Mouse (Mus musculus): ENCODE data around the gene 1190002N15Rik. TPM values are rescaled to one million over a fixed set of nuclear protein-coding genes. Genes with fewer than 3 reads are reported as not detected.

Gene 1190002N15Rik
- total RNA-seq, 2 experiments from 2014 or later: 35.6 to 46.1 TPM

DNA sequence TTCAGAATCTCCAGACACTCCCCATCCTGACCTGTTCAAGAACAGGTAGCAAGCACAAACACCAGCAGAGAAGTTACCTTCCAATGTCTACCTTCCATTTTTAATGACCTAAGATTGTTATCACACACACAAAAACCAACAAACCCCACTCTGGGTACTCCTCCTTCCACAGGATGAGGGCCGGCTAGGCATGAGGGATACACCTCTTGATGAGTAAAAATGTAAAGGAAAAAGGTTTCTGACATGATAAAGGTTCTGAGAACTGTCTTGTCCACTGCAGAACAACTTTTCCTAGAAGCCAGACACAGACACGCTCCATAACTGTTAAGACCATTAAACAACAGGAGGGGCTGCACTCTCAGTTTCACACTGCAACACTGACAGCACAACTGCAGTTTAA, 3.7 kb downstream of the 1190002N15Rik start:
- intact Hi-C loops (cut with DNase I): no loop called here
- no peak for DNase-seq (ENCODE audit: low spot score in 2 of 2)

DNA sequence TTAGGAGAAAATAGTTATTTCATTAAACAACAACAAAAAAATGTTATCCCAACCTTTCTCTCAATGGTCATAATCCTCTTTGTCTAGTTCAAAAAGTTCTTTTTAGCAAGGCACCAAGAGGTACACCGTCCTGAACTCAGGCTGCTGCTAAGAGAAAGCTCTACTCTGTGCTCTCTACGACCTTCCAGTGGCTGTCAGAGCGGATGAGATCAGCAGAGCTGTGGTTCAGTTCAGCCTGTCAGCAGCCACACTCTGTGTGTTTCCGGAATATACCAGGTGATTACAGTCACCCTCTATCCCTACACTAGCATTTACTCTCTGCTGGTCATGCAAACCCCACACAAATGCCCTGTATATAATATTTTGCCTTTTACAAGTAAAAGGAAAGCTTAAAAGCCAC, 4.2 kb downstream of the 1190002N15Rik start:
- intact Hi-C loops (cut with DNase I): no loop called here
- DNase-seq (ENCODE audit: low spot score in 2 of 2): no peak

DNA sequence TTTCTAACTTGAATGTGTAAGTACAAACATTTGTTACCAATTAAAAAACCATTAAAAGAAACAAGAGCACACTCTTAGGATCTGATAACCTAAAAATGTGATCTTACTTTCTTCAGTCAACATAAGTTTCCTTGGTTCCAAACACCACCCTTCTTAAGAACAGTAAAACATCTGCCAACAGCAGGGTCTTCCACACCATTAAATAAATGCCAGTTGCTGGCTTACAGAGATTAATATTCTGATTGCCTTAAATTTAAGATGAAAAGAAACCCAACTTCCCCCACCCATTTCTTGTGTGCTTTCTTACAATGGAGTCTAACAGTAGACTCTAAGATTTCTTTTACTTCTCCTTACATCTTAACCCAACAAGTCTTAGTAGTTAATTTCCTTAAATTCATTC, 7.9 kb downstream of the 1190002N15Rik start:
- intact Hi-C loops (cut with DNase I): no loop called here
- no peak for DNase-seq (ENCODE audit: low spot score in 2 of 2)

DNA sequence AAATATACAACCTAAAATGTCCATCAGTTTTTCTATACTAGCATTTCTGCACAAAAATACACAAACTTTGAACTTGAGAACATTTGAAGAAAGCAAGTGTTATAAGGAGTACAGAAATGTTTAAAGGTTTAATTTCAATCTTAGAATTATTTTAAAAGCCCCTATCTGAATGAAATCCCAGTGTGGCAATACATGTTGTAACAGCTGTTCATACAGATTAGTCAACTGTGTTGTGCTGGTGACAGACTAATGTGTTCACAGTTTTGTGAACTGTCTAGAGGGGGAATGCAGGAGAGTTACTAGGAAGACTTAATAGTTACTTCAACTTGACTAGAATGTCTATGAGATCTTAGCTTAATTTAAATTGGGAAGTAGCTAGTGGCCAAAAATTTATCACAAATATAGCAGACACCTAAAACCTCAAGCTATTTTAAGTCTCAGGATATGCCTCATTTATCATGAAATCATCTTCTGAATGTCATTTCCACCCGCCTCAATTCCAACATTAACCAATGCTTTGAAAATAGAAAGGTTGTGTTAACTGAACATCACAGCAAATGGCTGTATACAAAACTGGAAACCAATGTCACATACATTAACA, 8.6 kb downstream of the 1190002N15Rik start:
- intact Hi-C loops (cut with DNase I): no loop called here
- DNase-seq (ENCODE audit: low spot score in 2 of 2): no peak

DNA sequence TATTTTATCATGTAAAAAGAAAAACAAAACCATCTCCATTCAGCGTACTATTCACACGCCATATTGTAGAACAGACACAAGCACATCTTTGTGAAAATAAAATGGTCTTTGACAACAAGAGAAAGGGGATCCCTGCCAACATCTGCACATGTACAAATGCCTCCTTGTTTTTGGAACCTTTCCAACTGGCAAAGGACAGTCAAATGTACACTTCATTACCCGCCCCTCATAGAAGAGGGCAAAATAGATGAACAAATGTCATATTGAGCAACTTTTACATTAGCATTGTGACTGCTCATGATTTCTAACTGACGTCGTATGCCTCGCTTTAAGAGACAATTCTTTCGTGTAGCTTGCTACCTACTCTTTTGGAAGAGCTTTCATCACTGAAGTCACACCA, 11.4 kb downstream of the 1190002N15Rik start:
- intact Hi-C loops (cut with DNase I): no loop called here
- DNase-seq (ENCODE audit: low spot score in 2 of 2): no peak

DNA sequence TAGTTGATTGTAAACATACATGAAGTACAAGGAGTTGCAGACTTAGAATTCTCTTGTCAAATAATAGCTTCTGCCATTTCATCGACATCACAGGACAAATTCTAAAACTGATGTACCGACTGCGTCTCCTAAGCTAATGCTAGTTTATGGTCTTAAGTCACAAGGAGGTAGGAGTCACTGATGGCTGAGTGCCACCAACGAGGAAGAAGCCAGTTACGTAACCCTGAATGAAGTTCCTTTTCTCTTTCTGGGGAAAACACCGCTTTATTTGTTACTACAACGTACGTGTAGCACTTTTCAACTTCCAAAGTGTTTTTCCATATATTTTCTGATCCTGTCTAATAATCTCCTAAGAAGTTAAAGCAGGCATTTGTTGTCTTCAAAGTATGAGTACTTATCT, 25.6 kb downstream of the 1190002N15Rik start:
- intact Hi-C loops (cut with DNase I): no loop called here
- no peak for DNase-seq (ENCODE audit: low spot score in 2 of 2)

DNA sequence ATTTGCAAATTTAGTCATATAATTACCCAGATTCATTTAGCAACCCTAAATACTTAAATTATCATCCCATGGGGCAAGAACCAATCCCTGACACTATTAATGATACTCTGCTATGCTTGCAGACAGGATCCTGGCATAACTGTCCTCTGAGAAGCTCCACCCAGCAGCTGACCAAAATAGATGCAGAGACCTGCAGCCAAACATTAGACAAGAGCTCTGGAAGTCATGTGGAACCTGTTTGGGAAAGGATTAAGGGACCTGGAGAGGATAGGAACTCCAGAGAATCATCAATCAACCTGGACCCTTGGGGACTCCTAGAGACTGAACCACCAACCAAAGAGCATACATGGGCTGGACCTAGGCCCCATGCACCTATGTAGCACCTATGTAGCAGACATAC, 26.7 kb downstream of the 1190002N15Rik start:
- intact Hi-C loops (cut with DNase I): no loop called here
- no peak for DNase-seq (ENCODE audit: low spot score in 2 of 2)

DNA sequence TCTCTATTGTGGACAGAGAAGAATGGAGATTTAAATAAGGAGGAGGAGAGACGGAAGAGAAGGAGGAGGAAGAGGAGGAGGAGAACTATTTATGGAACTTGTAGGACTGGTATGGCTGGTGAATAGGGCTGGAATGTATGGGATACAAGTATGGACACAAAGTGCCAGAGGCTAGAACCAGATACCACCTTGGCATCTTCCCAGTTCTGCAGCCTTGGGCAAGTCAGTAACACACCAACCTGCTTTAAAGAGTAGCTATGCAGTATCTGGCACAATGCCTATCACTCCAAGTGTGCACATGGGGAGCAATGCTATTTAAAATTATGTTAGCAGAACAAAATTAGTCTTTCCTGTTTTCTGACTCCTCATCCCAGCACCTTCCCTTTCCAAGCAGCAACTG, 30.9 kb downstream of the 1190002N15Rik start:
- intact Hi-C loops (cut with DNase I): no loop called here
- DNase-seq (ENCODE audit: low spot score in 2 of 2): no peak

DNA sequence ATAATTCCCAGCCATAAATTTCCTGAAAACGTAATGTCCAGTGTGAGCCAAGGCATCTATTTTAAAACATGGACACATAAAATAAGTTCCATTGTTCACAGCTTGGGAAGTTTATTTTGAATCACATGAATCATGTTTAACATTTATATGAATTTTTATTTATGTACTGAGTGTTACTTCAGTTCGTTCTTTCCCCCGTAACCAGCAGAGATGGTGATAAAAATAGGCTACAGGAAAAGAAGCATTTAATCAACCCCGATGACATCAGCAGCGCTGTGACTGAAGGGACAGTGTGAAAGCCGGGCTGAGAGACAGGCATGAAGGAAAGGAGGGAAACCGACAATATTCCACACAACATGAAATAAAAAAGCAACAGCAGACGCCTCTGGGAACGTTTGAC, 46.4 kb downstream of the 1190002N15Rik start:
- peak in 1 of 2 experiments; percentile 72 for DNase-seq (ENCODE audit: low spot score in 2 of 2)
- intact Hi-C loops (cut with DNase I): no loop called here

DNA sequence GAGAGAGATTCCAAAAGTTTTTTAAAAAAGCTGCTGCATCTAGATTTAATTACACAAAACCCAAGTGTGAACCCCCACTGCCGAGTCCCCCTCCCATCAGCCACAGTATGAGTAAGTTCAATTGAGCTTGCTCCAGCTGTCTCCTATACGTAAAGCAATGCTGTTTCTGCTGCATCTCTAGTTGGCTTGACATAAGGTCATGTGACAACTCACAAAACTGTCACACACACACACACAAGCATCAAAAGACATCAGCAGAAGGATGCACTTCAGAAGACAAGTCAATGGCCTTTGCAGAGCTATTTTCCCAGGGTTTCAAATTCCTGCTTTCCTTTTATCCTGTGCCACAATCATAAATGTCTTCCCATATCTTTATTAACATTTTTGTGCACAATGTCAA, 49.9 kb downstream of the 1190002N15Rik start:
- DNase-seq (ENCODE audit: low spot score in 2 of 2): no peak
- intact Hi-C loops (cut with DNase I): no loop called here

DNA sequence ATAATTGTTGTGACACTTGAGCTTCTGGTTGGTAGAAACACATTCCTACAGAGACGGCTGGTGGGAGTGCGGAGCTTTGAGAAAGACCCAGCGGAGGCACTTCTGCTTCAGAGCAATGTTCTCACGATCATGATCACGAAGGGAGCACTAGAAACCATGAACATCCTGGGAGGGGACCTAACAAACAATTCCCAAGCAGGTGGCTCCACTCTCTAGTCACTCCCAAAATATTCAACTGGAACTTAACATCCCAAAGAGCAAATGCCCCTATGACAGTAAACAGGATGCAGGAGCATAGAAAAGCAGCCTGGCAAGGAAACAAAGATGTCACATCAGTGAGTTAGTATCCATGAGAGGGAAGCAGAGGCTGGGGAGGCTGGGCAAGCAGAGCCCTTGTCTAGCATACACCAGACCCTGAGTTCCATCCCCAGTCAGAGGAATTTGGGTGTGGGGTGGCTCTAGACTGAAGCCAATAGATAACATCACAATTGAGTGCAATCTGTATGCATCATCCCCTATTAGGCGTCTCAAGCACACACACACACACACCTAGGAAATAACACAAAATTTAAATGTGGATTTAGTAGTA, 54.5 kb downstream of the 1190002N15Rik start:
- intact Hi-C loops (cut with DNase I): no loop called here
- peak in 1 of 2 experiments; percentile 27 for DNase-seq (ENCODE audit: low spot score in 2 of 2)

DNA sequence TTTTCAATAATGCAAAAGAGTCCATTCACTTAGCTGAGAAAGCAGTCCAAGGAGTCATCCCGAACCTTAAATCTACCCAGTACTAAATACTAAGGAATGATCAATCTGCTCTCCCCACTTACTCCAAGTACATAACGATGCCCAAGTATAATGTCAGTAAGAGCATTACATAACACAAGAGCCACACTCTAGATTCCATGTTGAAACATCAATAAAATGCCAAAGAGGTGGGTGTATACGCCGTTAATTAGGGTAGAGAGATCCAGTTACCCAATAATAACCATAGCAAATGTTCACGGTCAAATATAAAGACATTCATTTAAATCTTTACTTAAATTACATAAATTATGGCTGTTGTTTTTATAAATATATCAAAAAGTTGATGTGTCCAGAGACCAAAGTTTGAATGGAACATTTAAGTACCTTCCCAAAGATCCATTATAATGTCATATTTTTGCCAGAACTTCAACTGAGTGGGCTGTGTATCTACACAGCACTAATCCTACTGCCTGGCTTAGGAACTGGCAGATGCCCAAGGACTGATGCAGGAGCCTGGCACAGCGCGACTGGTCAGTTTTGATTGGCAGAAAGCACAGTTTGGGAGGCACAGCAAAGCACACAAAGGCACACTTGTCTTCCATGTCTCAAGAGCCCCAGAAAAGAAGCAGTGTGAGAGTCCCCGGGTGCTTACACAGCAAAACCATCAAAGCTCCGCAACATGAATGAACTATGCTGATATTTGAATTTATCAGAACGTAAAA, 55.5 kb downstream of the 1190002N15Rik start:
- intact Hi-C loops (cut with DNase I): no loop called here
- DNase-seq (ENCODE audit: low spot score in 2 of 2): peak; percentile 59 to 64

DNA sequence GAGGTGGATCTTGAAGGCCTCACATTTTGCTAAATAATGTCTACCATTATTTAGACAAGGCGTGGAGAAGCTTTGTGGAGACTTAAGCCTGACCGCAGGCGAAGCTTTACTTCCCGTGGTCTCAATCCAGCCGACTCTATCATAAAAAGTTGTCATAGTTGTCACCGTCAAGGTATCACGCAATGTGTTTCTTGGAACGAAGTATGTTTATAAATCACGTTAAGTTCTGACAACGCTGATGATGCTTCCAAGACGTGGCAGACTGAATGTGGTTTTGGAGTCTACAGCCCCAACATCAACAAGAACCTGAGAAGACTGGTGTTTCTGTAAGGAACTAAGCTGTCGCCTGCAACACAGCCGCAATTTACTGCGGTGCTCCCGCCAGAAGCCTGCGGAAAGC, 56.8 kb downstream of the 1190002N15Rik start:
- intact Hi-C loops (cut with DNase I): no loop called here
- DNase-seq (ENCODE audit: low spot score in 2 of 2): no peak

DNA sequence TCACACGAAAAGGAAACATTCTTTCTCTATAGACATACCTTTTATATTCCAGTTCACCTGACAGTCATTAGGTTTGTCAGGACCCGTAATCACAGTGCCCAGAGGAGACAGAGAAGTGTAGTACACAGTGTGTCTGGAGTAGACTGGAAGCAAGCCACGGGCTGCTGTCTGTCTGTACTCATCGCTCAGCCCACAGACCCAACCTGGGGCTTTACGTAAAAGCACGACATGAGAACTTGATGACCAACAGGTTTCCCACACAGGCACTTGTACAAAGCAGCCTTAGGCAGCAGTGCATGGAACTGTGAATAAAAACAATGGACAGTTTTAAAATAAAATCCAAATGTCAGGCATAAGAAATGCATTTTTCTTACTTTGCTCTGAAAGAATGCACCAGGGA, 58.5 kb downstream of the 1190002N15Rik start:
- intact Hi-C loops (cut with DNase I): no loop called here
- no peak for DNase-seq (ENCODE audit: low spot score in 2 of 2)

DNA sequence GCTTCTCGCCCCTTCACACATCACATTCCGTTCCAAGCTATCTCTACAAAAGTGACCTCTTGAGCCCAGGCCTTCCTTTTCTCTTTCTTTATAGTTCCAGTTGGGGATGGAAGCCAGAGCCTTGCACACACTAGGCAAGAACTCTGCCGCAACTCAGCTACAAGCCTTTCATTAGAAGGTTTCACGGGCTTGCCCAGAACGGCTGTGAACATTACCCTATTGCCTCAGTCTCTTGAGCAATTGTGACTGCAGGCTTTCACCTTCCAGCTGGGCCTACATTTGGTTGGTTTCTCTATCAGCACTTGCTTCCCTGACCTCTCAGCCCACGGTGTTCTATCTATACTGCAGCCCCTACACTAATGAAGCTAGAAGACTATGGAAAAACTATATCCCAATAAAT, 58.9 kb downstream of the 1190002N15Rik start:
- DNase-seq (ENCODE audit: low spot score in 2 of 2): no peak
- intact Hi-C loops (cut with DNase I): no loop called here

DNA sequence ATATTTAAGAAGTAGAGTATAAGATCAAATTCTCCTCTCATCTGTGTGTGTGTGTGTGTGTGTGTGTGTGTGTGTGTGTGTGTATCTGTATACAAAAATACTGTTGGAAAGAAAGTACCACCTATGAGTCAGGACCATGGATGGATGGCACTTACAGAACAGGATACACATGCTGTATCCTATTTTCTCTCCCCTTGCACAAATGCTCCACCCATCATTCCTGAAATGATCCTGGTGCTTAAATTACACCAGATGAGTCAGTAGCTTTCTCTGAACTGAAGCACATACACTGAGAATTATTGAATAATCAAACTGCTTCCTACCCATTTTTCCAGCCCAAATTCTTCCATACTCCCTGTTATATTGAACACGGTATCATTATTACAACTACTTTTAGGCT, 61.9 kb downstream of the 1190002N15Rik start:
- DNase-seq (ENCODE audit: low spot score in 2 of 2): peak in 1 of 2 experiments; percentile 59

DNA sequence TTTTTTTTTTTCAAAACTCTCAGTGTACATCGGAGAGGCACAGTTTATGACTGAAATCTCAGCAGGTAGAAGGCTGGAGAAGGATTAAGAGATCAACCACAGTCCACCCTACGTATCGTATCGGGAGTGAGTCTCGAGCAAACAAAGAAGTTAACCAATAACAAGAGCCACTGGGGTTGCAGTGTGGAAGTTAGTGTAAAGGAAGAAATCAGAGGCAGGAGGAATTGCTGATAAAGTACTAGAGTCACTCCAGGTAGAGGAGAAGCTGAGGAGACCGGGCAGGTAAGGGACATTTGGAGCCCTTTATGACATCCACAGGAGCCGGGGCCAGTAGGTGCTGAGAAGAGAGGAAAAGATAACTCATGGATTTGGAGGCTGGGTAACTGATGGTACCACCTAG, 64.0 kb downstream of the 1190002N15Rik start:
- intact Hi-C loops (cut with DNase I): no loop called here
- no peak for DNase-seq (ENCODE audit: low spot score in 2 of 2)

More for the DNA sequence above, 61.9 kb downstream of the 1190002N15Rik start:
- intact Hi-C loops (cut with DNase I): no loop called here

DNA sequence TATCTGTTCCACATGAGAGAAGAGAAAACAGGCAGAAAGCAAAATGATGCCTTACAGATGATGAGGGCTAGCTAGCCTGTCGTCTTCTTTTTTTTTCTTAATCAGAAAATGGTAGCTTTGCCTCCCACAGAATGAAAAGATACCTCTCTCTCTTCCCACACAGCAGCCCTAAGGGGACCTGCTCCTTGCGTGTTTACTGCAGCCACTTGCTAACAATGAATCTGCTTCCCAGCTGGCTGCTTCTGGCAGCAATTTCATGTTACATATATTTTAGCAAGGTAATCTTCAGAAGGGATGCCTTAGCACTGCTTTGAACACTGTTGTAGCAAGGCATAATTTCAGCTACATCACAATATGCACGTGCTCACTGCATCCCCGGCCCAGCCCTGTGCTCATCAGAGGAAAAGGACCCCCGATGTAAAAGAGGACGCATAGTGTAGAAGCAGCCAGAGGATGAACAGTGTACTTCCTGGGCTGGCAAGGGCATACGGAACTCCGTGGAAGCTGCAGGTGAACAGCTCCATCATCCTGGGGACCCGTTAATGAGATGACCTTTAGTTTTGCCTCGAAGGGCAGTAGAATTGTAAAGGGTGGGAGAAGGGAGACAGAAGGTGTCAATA, 64.8 kb downstream of the 1190002N15Rik start:
- intact Hi-C loops (cut with DNase I): no loop called here
- DNase-seq (ENCODE audit: low spot score in 2 of 2): no peak

DNA sequence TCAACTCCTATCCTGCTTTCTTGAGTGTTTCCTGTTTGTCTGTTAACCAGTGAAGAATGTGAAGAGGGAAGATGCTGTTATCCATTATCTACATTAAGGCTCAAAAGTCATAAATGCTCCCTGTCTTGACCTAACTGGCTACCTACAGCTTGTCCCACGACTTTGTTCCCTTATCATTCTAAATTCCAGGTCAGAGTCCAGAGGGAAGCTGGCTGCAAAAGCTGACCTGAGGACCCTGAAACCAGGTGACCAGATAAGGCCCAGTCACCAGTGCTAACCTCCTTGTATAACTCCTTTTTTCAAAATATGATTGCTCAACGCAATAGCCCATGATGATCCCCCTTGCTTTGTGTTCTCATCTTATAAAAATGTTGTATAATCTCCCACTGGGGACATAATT, 66.4 kb downstream of the 1190002N15Rik start:
- intact Hi-C loops (cut with DNase I): no loop called here
- no peak for DNase-seq (ENCODE audit: low spot score in 2 of 2)

All from left cerebral cortex, postnatal 25 days (tissue).